Mouse (Mus musculus) lung, postnatal 0 days (tissue): ENCODE results near the gene Galnt9. TPM values are rescaled to one million over a fixed set of nuclear protein-coding genes. Genes with fewer than 3 reads are reported as not detected.

ENCODE experiments used
- ATAC-seq: fragments of 200-750 bp; cut with Nextera tagmentation; 2 replicates; pipeline ENCODE4 v1.8.0; 2017; ENCODE audit warnings: moderate library complexity
- DNase-seq: peaks from one replicate; pipeline ENCODE4 v3.0.0-alpha.2; 2016; ENCODE audit warnings: low spot score
- H3K27ac ChIP-seq: fragments of 300-500 bp; sonication (generic); 2 replicates; pipeline ENCODE4 v1.5.1; 2014; ENCODE audit warnings: antibody characterized with exemption, mild to moderate bottlenecking, low read length, mixed read lengths
- H3K27me3 ChIP-seq: fragments of 300-500 bp; sonication (generic); replicated peaks from 2 replicates; pipeline ENCODE4 v1.6.1; 2014; ENCODE audit warnings: low read length, mixed read lengths; ENCODE audit not compliant: insufficient read depth
- H3K36me3 ChIP-seq: fragments of 300-500 bp; sonication (generic); 2 replicates; pipeline ENCODE4 v1.6.1; 2014; ENCODE audit warnings: low read length, mixed read lengths; ENCODE audit not compliant: insufficient read depth
- H3K4me1 ChIP-seq: fragments of 300-500 bp; sonication (generic); 2 replicates; pipeline ENCODE4 v1.6.1; 2014; ENCODE audit warnings: antibody characterized with exemption, low read depth, low read length, mixed read lengths; ENCODE audit not compliant: insufficient read depth
- H3K4me2 ChIP-seq: fragments of 300-500 bp; sonication (generic); replicated peaks from 2 replicates; pipeline ENCODE4 v1.6.1; 2014; ENCODE audit warnings: low read depth, mild to moderate bottlenecking, low read length, moderate library complexity, mixed read lengths
- H3K4me3 ChIP-seq: fragments of 300-500 bp; sonication (generic); 2 replicates; pipeline ENCODE4 v1.5.1; 2014; ENCODE audit warnings: low read depth, low read length
- H3K9ac ChIP-seq: fragments of 300-500 bp; sonication (generic); replicated peaks from 2 replicates; pipeline ENCODE4 v1.6.1; 2014; ENCODE audit warnings: low read depth, mild to moderate bottlenecking
- H3K9me3 ChIP-seq: fragments of 300-500 bp; sonication (generic); 2 replicates; pipeline ENCODE4 v1.6.1; 2016; ENCODE audit warnings: low read length, mixed read lengths
- CTCF ChIP-seq: IDR thresholded peaks from 2 replicates; pipeline ENCODE4 v1.5.1; 2016; ENCODE audit warnings: antibody characterized with exemption, mild to moderate bottlenecking
- EP300 ChIP-seq: IDR thresholded peaks from 2 replicates; pipeline ENCODE4 v1.6.1; 2016; ENCODE audit warnings: antibody characterized with exemption, mild to moderate bottlenecking, control low read depth
- WGBS: fragments of 180-500 bp; shearing (Covaris S2); extraction: QIAGEN DNeasy Blood & Tissue Kit; methylation state at CpG from one replicate; pipeline ENCODE4 v1.1.7; 2014; 5-methylcytosine and 5-hydroxymethylcytosine counted together
- polyA plus RNA-seq: library from polyadenylated mRNA; unstranded; fragments of >200 nt; fragmentation: Nextera tagmentation; extraction: Ambion mirVana; gene quantifications from 2 replicates; pipeline ENCODE4 v1.2.1, GENCODE M21; 2015

Gene Galnt9
- 0.18 and 0.26 TPM in 2 replicates for polyA plus RNA-seq

GRCm38 (mm10) chr5:110543951-110544690 is at the start of gene Galnt9:
Gene Galnt9 (plus strand): TSS chr5:110544355.
- H3K4me2 ChIP-seq, result peak within 1 kb of the TSS; percentile 38
- no peak within 1 kb of the TSS for H3K27ac ChIP-seq
- WGBS, result under 1% methylated on average over 61 of the region's 82 CpGs
- H3K36me3 ChIP-seq, result no peaks in the 10 kb centered on the region
- no peaks in the 10 kb centered on the region for H3K9me3 ChIP-seq
- ATAC-seq (peak; percentile 87), DNase-seq (peak; percentile 74)
- H3K27me3 ChIP-seq, result peaks cover 31% of the 10 kb centered on the region
- H3K4me3 ChIP-seq, result no peak within 1 kb of the TSS
- H3K9ac ChIP-seq, result no peak within 1 kb of the TSS
- no peaks in the 10 kb centered on the region for H3K4me1 ChIP-seq
- TF ChIP-seq EP300 (no peak), CTCF (no peak)

- no peaks in the 10 kb centered on the region for H3K4me1 ChIP-seq
- 50% methylated on average over 4 of the region's 4 CpGs for WGBS
- no peak for DNase-seq
- no peak overlapping the region for H3K27ac ChIP-seq
- H3K9ac ChIP-seq, result no peak overlapping the region
- no peaks in the 10 kb centered on the region for H3K36me3 ChIP-seq
- no peak overlapping the region for H3K4me3 ChIP-seq
- H3K4me2 ChIP-seq, result no peak overlapping the region
- H3K27me3 ChIP-seq, result no peaks in the 10 kb centered on the region
- no peaks in the 10 kb centered on the region for H3K9me3 ChIP-seq
- TF ChIP-seq CTCF (no peak), EP300 (no peak)
- ATAC-seq, result no peak
Measured at GRCm38 (mm10) chr5:110494396-110494795, 49.8 kb upstream of the Galnt9 start.

- H3K27me3 ChIP-seq, result no peaks in the 10 kb centered on the region
- no peaks in the 10 kb centered on the region for H3K9me3 ChIP-seq
- H3K4me1 ChIP-seq, result no peaks in the 10 kb centered on the region
- H3K4me2 ChIP-seq, result no peak overlapping the region
- TF ChIP-seq EP300 (no peak), CTCF (no peak)
- H3K36me3 ChIP-seq, result no peaks in the 10 kb centered on the region
- no peak overlapping the region for H3K4me3 ChIP-seq
- WGBS, result 91% methylated on average over 6 of the region's 6 CpGs
- ATAC-seq (no peak), DNase-seq (no peak)
- no peak overlapping the region for H3K9ac ChIP-seq
- H3K27ac ChIP-seq, result no peak overlapping the region
Measured at GRCm38 (mm10) chr5:110495051-110495450, 49.1 kb upstream of the Galnt9 start.

- Histone ChIP-seq H3K36me3 (no peaks in the 10 kb centered on the region), H3K9ac (no peak overlapping the region), H3K27me3 (no peaks in the 10 kb centered on the region), H3K9me3 (no peaks in the 10 kb centered on the region), H3K4me1 (no peaks in the 10 kb centered on the region), H3K27ac (no peak overlapping the region), H3K4me2 (no peak overlapping the region), H3K4me3 (no peak overlapping the region)
- TF ChIP-seq EP300, result no peak
- TF ChIP-seq CTCF, result no peak
- DNase-seq, result no peak
- WGBS, result 75% methylated on average over 5 of the region's 5 CpGs
- no peak for ATAC-seq
Measured at GRCm38 (mm10) chr5:110497556-110497955, 46.6 kb upstream of the Galnt9 start.

- H3K4me2 ChIP-seq, result no peak overlapping the region
- DNase-seq (no peak), ATAC-seq (no peak)
- H3K9me3 ChIP-seq, result no peaks in the 10 kb centered on the region
- no peaks in the 10 kb centered on the region for H3K4me1 ChIP-seq
- H3K9ac ChIP-seq, result no peak overlapping the region
- H3K36me3 ChIP-seq, result no peaks in the 10 kb centered on the region
- WGBS, result 35% methylated on average over 10 of the region's 10 CpGs
- H3K27ac ChIP-seq, result no peak overlapping the region
- no peaks in the 10 kb centered on the region for H3K27me3 ChIP-seq
- no peak overlapping the region for H3K4me3 ChIP-seq
- TF ChIP-seq EP300 (no peak), CTCF (no peak)
Measured at GRCm38 (mm10) chr5:110498071-110498470, 46.1 kb upstream of the Galnt9 start.

- no peaks in the 10 kb centered on the region for H3K36me3 ChIP-seq
- H3K4me1 ChIP-seq, result no peaks in the 10 kb centered on the region
- DNase-seq (no peak), ATAC-seq (no peak)
- TF ChIP-seq CTCF, result no peak
- no peak for TF ChIP-seq EP300
- H3K4me3 ChIP-seq, result no peak overlapping the region
- H3K27ac ChIP-seq, result no peak overlapping the region
- WGBS, result 35% methylated on average over 4 of the region's 4 CpGs
- H3K9ac ChIP-seq, result no peak overlapping the region
- no peaks in the 10 kb centered on the region for H3K27me3 ChIP-seq
- H3K9me3 ChIP-seq, result no peaks in the 10 kb centered on the region
- no peak overlapping the region for H3K4me2 ChIP-seq
Measured at GRCm38 (mm10) chr5:110500233-110500632, 43.9 kb upstream of the Galnt9 start.
